23 mouse cellular contexts compared by ENCODE assay signal in genomic region chr10:106858106-106858505, GRCm38 (mm10).
DNase-seq lines count a peak whose midpoint lies in the region; ATAC-seq and TF ChIP-seq lines count a peak whose summit lies in the region.
"Had no signal": no experiment of that assay in that cellular context is flagged by ENCODE, and none has a peak within 500 bp of the region (broad histone marks: within the 10 kb centered on the region; RNA-seq: fewer than 3 reads in every experiment).

No protein-coding gene starts in this region.

- no peak for TF ChIP-seq CTCF in intestine, postnatal 0 days (IDR thresholded peaks at IDR 0.05; ENCODE audit: low read depth)

- no peaks in the 10 kb centered on the region for H3K36me3 ChIP-seq in intestine, postnatal 0 days (ENCODE audit: control insufficient read depth, insufficient read depth)
- H3K36me3 ChIP-seq: embryonic facial prominence, embryonic 12.5 days; embryonic facial prominence, embryonic 15.5 days; heart, embryonic 13.5 days; hindbrain, embryonic 12.5 days had no signal

- no peaks in the 10 kb centered on the region for H3K9me3 ChIP-seq in intestine, postnatal 0 days (ENCODE audit: control insufficient read depth)
- H3K9me3 ChIP-seq: embryonic facial prominence, embryonic 12.5 days; embryonic facial prominence, embryonic 15.5 days; heart, embryonic 13.5 days; hindbrain, embryonic 12.5 days; hindbrain, embryonic 15.5 days had no signal

- no peak overlapping the region for H3K27ac ChIP-seq in intestine, postnatal 0 days (ENCODE audit: low read depth, low read length)
- H3K27ac ChIP-seq: embryonic facial prominence, embryonic 12.5 days; embryonic facial prominence, embryonic 15.5 days; gastrocnemius, adult 2 months; heart, embryonic 13.5 days; hindbrain, embryonic 12.5 days; hindbrain, embryonic 15.5 days had no signal

- 0 out of 2 replicates have a peak, but pooled peaks have one; percentile 40 for ATAC-seq in cerebellum, adult (ENCODE audit: insufficient number of reproducible peaks, low FRiP score, low TSS enrichment)
- no peak for ATAC-seq in intestine, postnatal 0 days
- ATAC-seq: forebrain, embryonic 14.5 days; forebrain, postnatal 0 days had no signal

- no peak overlapping the region for H3K4me3 ChIP-seq in intestine, postnatal 0 days (ENCODE audit: low read depth, low read length)
- H3K4me3 ChIP-seq: embryonic facial prominence, embryonic 12.5 days; embryonic facial prominence, embryonic 15.5 days; gastrocnemius, adult 2 months; heart, embryonic 13.5 days; hindbrain, embryonic 12.5 days; hindbrain, embryonic 15.5 days had no signal

- no peak for DNase-seq in cerebellum, adult 8-10 months
- DNase-seq in cerebellum, adult 9-10 months, result peak; percentile 16
- no peak for DNase-seq in cerebellum, adult 18-20 months
- peak; percentile 9 for DNase-seq in cerebellum, adult 9-11 months
- DNase-seq in cerebellum, postnatal 36 days, result peak; percentile 5
- DNase-seq in right cerebral cortex, postnatal 36 days (ENCODE audit: low spot score in 2 of 2), result no peak
- DNase-seq: adrenal gland, postnatal 10 days; adrenal gland, postnatal 36 days; forebrain, postnatal 0 days; gastrocnemius, adult 2 months; gastrocnemius, postnatal 14 days; heart, adult 18-20 months; heart, postnatal 14 days; kidney, adult 11 months; kidney, adult 8-10 months had no signal

- H3K27me3 ChIP-seq in intestine, postnatal 0 days (replicated peaks; ENCODE audit: control insufficient read depth, insufficient read depth, low read length), result no peaks in the 10 kb centered on the region
- H3K27me3 ChIP-seq: embryonic facial prominence, embryonic 12.5 days; embryonic facial prominence, embryonic 15.5 days; heart, embryonic 13.5 days; hindbrain, embryonic 12.5 days; hindbrain, embryonic 15.5 days had no signal

- no peaks in the 10 kb centered on the region for H3K4me1 ChIP-seq in intestine, postnatal 0 days (replicated peaks; ENCODE audit: control insufficient read depth, insufficient read depth, low read length)
- H3K4me1 ChIP-seq: embryonic facial prominence, embryonic 12.5 days; embryonic facial prominence, embryonic 15.5 days; heart, embryonic 13.5 days; hindbrain, embryonic 12.5 days; hindbrain, embryonic 15.5 days had no signal

- H3K9ac ChIP-seq in intestine, postnatal 0 days (ENCODE audit: low read depth, low read length), result no peak overlapping the region
- H3K9ac ChIP-seq: embryonic facial prominence, embryonic 12.5 days; embryonic facial prominence, embryonic 15.5 days; forebrain, postnatal 0 days; heart, embryonic 13.5 days; hindbrain, embryonic 12.5 days; hindbrain, embryonic 15.5 days had no signal

- WGBS in intestine, postnatal 0 days, result 85% methylated on average over 6 of the region's 6 CpGs

- H3K4me2 ChIP-seq in intestine, postnatal 0 days (replicated peaks; ENCODE audit: low read depth), result no peak overlapping the region
- H3K4me2 ChIP-seq: embryonic facial prominence, embryonic 12.5 days; embryonic facial prominence, embryonic 15.5 days; heart, embryonic 13.5 days; hindbrain, embryonic 12.5 days; hindbrain, embryonic 15.5 days had no signal

Comparison
In these comparisons a context has a peak if more than half of its experiments do, and no peak if none do; other contexts are left out.
1. DNase-seq: peak in cerebellum, adult 9-10 months (single experiment), cerebellum, adult 9-11 months (single experiment) and cerebellum, postnatal 36 days (2 of 2); none in cerebellum, adult 8-10 months (single experiment), cerebellum, adult 18-20 months (0 of 2) and right cerebral cortex, postnatal 36 days (0 of 2).